Mouse (Mus musculus) thymus, adult 2 months (tissue): ENCODE measurements around the gene Fut11. TPM values are rescaled to one million over a fixed set of nuclear protein-coding genes. Genes with fewer than 3 reads are reported as not detected.

Source experiments
- DNase-seq: peaks from one replicate; pipeline ENCODE4 v3.0.0; 2021
- H3K27ac ChIP-seq: fragments of 200-500 bp; 2 replicates; pipeline ENCODE4 v1.5.1; 2012; ENCODE audit warnings: low read length, control low read depth; ENCODE audit not compliant: control insufficient read depth, insufficient read depth
- H3K27me3 ChIP-seq: fragments of 200-500 bp; 2 replicates; pipeline ENCODE4 v1.6.1; 2012; ENCODE audit warnings: mild to moderate bottlenecking, low read length, moderate library complexity, mixed read lengths; ENCODE audit not compliant: control insufficient read depth, insufficient read depth
- H3K36me3 ChIP-seq: fragments of 200-500 bp; 2 replicates; pipeline ENCODE4 v1.6.1; 2012; ENCODE audit warnings: mild to moderate bottlenecking, low read length, moderate library complexity; ENCODE audit not compliant: control insufficient read depth, insufficient read depth
- H3K4me1 ChIP-seq: fragments of 200-500 bp; replicated peaks from 2 replicates; pipeline ENCODE4 v1.6.1; 2012; ENCODE audit warnings: low read length; ENCODE audit not compliant: control insufficient read depth, insufficient read depth
- H3K4me3 ChIP-seq: fragments of 200-500 bp; 2 replicates; pipeline ENCODE4 v1.5.1; 2012; ENCODE audit warnings: mild to moderate bottlenecking, low read length, control low read depth, moderate library complexity; ENCODE audit not compliant: control insufficient read depth, insufficient read depth
- CTCF ChIP-seq: fragments of 200-500 bp; IDR thresholded peaks from 2 replicates; pipeline ENCODE4 v1.5.1; 2012; ENCODE audit warnings: mild to moderate bottlenecking, control low read depth, low read length, moderate library complexity, borderline replicate concordance; ENCODE audit not compliant: control insufficient read depth, poor library complexity, insufficient read depth; ENCODE audit errors: extremely low read depth
- POLR2A ChIP-seq: fragments of 200-500 bp; IDR thresholded peaks from 2 replicates; pipeline ENCODE4 v1.6.1; 2012; ENCODE audit warnings: mild to moderate bottlenecking, low read length, control low read depth, moderate library complexity; ENCODE audit not compliant: control insufficient read depth, poor library complexity, insufficient read depth; ENCODE audit errors: extremely low read depth
- WGBS: fragments of 180-500 bp; shearing (Covaris S2); methylation state at CpG from one replicate; pipeline ENCODE4 v1.1.7; 2018; 5-methylcytosine and 5-hydroxymethylcytosine counted together
- polyA plus RNA-seq: library from polyadenylated mRNA; depleted of rRNA; stranded (reverse); fragments of >200 nt; gene quantifications from 2 replicates; pipeline ENCODE4 v1.2.3, GENCODE M21; 2012

Fut11 gene
- polyA plus RNA-seq, 1 experiment = 19.2 TPM

DNA sequence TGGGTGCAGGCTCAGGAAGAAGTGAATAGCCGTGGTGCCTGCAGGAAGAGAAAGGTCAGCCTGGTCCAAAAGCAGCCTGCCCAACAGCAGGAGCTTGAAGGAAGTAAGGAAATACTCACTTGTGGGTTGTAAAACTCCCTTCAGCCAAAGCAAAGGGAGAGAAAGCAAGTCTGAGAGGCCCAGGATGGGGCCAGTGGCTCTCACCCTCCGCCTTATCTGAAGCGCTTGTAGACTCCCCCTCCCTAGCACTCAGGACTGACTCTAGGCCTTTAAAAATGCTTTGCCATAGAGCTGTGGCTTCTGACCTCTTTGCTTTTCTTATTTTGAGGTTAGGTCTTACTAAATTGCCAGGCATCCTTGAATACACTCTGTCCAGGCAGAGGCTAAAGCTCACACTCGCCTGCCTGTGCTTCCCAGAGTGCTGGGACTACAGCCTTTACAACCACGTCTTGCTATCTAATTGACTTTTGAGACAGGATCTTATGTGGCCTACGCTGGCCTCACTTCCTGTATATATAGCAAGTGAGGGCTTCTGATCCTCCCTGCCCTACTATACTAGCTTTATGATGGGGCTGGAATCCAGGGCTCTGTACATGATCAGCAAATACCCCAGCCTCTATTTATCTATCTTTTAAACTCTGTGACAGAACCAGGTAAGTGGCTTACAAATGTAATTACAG is 31.0 kb downstream of the Fut11 start:
- TF ChIP-seq POLR2A (no peak), CTCF (no peak)
- WGBS = 84% methylated on average over 6 of the region's 6 CpGs
- H3K27ac ChIP-seq = no peak overlapping the region

DNA sequence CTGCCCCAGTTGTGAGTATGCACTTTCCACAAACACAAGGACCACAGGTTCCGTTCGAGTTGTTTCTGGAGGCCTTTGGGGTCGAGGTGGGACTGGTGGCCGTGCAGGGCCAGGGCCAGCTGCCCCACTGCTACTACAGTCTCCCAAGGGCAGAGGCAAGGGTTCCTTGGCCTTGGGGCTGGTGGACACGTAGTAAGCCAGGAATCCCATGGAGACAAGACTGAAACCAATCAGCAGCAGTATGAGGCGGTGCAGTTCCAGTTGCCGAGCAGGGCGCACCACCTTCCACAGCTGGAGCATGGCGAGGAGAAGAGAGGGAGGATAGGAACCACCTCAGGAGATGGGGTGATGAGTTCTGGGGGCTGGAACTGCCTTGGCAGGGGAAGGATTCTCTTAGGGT is 35.1 kb downstream of the Fut11 start:
- H3K36me3 ChIP-seq = peaks cover 19% of the 10 kb centered on the region
- WGBS = 98% methylated on average over 9 of the region's 9 CpGs

More for the DNA sequence above, 31.0 kb downstream of the Fut11 start:
- H3K36me3 ChIP-seq = peaks cover 40% of the 10 kb centered on the region
- no peaks in the 10 kb centered on the region for H3K4me1 ChIP-seq
- no peak overlapping the region for H3K4me3 ChIP-seq
- H3K27me3 ChIP-seq = no peaks in the 10 kb centered on the region
- DNase-seq = no peak

DNA sequence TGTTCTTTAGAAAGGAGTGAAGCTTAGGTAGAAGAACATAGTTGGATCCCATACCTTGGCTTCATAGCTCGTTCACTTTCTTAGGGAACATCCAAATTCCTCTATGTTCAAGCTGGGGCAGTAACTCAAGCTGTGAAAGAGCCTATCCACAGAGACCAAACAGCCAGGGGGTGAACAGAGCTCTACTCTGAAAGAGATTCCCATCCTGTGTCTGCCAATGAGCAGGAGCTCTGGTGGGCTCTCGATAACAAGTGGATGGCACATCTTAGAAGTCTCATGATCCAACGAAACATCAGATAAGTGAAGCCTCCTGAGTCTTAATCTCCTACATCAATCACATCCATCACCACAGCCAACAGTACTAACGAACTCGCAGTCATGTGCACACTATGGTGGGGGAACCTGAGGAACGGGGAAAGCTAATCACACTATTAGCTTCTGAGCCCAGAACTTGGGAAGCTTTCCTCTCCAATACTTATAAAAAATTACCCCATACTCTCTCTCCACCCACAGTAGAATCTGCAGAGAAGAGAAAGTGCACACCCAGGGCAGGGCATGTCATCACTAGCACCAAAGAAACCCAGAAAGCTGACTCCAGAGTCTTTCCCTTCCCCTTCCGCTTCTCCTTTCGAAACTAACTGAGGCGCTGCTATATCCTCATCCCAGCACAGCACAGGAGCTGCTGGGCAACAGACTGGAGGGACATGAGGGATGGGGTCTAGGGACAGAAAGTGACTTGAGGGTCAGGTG is 36.3 kb downstream of the Fut11 start:
- no peaks in the 10 kb centered on the region for H3K27me3 ChIP-seq
- peaks cover 7% of the 10 kb centered on the region for H3K4me1 ChIP-seq
- DNase-seq = no peak
- H3K4me3 ChIP-seq = no peak overlapping the region
- peaks cover 19% of the 10 kb centered on the region; the same call in 1 of the 2 replicates for H3K36me3 ChIP-seq
- TF ChIP-seq CTCF = no peak
- TF ChIP-seq POLR2A = no peak
- WGBS = 80% methylated on average over 9 of the region's 9 CpGs
- no peak overlapping the region for H3K27ac ChIP-seq

More for the DNA sequence above, 35.1 kb downstream of the Fut11 start:
- no peaks in the 10 kb centered on the region for H3K27me3 ChIP-seq
- DNase-seq = no peak
- no peak overlapping the region for H3K4me3 ChIP-seq
- H3K27ac ChIP-seq = no peak overlapping the region
- peaks cover 4% of the 10 kb centered on the region for H3K4me1 ChIP-seq
- TF ChIP-seq POLR2A = no peak
- TF ChIP-seq CTCF = no peak

DNA sequence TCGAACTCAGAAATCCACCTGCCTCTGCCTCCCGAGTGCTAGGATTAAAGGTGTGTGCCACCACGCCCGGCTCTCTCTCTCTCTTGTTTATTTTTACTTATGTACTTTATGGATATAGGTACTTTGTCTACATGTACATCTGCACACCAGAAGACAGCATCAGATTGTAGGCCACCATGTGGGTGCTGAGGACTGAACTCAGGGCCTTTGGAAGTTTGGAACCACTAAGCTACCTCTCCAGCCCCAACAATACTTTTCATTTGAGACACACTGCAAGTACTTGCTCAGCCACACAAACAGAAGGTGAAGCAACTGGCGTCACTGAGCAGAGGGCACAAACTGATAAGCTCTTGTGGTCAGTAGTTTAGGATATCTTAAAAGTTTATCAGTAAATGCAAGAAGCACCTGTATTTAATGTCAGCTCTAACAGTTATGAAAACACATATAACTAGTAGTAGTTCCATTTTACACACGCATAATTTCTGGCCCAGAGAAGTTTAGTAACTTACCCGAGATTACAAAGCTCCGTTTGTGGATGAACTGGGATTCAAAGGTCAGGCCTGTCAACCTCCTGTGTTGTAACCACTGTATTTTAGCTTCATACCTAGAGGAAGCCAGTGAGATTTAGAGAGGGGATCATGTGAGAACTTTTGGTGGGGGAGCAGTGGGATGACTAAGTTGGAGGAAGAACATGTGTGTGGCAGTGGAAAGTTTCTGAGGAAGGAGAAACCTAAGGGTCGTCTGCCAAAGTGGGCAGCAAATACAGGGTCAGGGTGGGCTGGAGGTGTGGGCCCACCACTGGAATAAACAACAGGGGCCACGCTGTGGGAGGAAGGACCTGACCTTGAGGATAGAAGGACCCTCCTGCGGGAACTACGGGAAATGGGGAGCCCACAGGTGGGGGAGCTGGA is 38.5 kb downstream of the Fut11 start:
- WGBS = 45% methylated on average over 12 of the region's 12 CpGs
- TF ChIP-seq POLR2A (no peak), CTCF (no peak)
- Histone ChIP-seq H3K36me3 (peaks cover 8% of the 10 kb centered on the region; the same call in 1 of the 2 replicates), H3K27me3 (no peaks in the 10 kb centered on the region), H3K27ac (no peak overlapping the region), H3K4me3 (peak overlapping the region; percentile 93), H3K4me1 (peaks cover 7% of the 10 kb centered on the region)
- DNase-seq = no peak

DNA sequence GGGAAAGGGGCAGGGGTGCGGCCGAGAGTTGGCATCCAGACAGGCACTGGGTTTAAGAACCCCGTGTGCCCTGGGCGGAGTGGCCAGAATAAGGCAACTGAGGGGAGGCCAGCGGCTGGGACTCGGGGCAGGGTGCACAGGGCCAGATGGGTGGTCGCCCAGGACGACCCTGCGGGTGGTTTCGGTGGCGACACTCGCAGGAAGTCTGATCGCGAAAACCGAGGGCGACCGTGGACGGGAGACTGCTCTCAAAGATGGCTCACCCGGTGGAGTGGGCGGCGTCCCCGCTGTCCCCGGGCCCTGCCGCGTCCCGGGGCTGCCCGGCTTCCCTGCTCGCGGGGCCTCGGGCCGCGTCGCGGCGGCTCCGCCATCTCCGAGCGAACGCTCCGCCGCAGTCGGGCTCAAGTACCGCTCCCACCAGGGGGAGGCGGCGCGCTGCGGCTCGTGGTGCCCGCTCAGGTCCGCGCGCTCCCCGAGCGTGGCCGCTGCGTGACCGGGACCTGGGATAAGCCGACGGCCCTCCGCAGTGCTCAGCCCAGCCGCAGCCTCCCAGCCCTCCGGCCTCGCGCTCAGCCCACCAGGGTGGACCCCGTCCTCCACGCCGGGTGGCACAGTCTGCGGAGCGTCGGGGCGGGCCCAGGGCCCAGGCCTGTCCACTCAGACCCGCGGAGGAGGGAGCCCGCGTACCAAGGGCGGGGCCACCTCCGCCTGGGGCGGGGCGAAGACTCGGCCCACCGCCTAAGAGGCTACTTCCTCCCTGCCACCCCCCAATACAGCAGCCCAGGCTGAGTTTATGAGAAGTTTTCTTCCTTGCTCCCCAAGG is 39.4 kb downstream of the Fut11 start, which contains the start of gene Ndst2:
Gene Ndst2, minus strand, starts transcription at position 611 of the 823 bp plus-strand sequence.
- H3K4me1 ChIP-seq = peaks cover 7% of the 10 kb centered on the region
- no peak within 1 kb of the TSS for H3K27ac ChIP-seq
- no peaks in the 10 kb centered on the region for H3K27me3 ChIP-seq
- H3K36me3 ChIP-seq = 0 out of 2 replicates have a peak, but pooled peaks cover 3% of the 10 kb centered on the region
- peak; percentile 77 for DNase-seq
- peak within 1 kb of the TSS; percentile 93 for H3K4me3 ChIP-seq
- under 1% methylated on average over 81 of the region's 81 CpGs for WGBS
- TF ChIP-seq POLR2A (peak; percentile 51; the same call in 1 of the 2 replicates), CTCF (no peak)
